Mouse (Mus musculus) hindbrain, embryonic 13.5 days (tissue): ENCODE measurements at regions not wholly inside any gene's neighbourhood (a gene's known extent, or its start where the extent isn't known, plus 50 kb on each side); places are given as distances from the start of the nearest gene placed in this dataset.

Source experiments
- ATAC-seq: fragments of 200-750 bp; cut with Nextera tagmentation; 2 replicates; pipeline ENCODE4 v1.8.0; 2017; ENCODE audit warnings: moderate TSS enrichment; ENCODE audit not compliant: low FRiP score
- H3K27ac ChIP-seq: fragments of 300-500 bp; sonication (generic); 2 replicates; pipeline ENCODE4 v1.5.1; 2015; ENCODE audit warnings: inconsistent platforms, mild to moderate bottlenecking, moderate library complexity
- H3K27me3 ChIP-seq: fragments of 300-500 bp; sonication (generic); 2 replicates; pipeline ENCODE4 v1.6.1; 2015; ENCODE audit warnings: mild to moderate bottlenecking, inconsistent platforms
- H3K36me3 ChIP-seq: fragments of 300-500 bp; sonication (generic); 2 replicates; pipeline ENCODE4 v1.6.1; 2015; ENCODE audit warnings: mild to moderate bottlenecking, inconsistent platforms
- H3K4me1 ChIP-seq: fragments of 300-500 bp; sonication (generic); replicated peaks from 2 replicates; pipeline ENCODE4 v1.6.1; 2015; ENCODE audit warnings: inconsistent platforms
- H3K4me2 ChIP-seq: fragments of 300-500 bp; sonication (generic); 2 replicates; pipeline ENCODE4 v1.6.1; 2015; ENCODE audit warnings: inconsistent platforms, mild to moderate bottlenecking, moderate library complexity
- H3K4me3 ChIP-seq: fragments of 300-500 bp; sonication (generic); 2 replicates; pipeline ENCODE4 v1.5.1; 2015; ENCODE audit warnings: mild to moderate bottlenecking, inconsistent platforms
- H3K9ac ChIP-seq: fragments of 300-500 bp; sonication (generic); 2 replicates; pipeline ENCODE4 v1.6.1; 2015; ENCODE audit warnings: mild to moderate bottlenecking, inconsistent platforms
- H3K9me3 ChIP-seq: fragments of 300-500 bp; sonication (generic); 2 replicates; pipeline ENCODE4 v1.6.1; 2016; ENCODE audit warnings: inconsistent platforms
- WGBS: fragments of 180-500 bp; shearing (Covaris S2); methylation state at CpG from one replicate; pipeline ENCODE4 v1.1.7; 2015; 5-methylcytosine and 5-hydroxymethylcytosine counted together

DNA sequence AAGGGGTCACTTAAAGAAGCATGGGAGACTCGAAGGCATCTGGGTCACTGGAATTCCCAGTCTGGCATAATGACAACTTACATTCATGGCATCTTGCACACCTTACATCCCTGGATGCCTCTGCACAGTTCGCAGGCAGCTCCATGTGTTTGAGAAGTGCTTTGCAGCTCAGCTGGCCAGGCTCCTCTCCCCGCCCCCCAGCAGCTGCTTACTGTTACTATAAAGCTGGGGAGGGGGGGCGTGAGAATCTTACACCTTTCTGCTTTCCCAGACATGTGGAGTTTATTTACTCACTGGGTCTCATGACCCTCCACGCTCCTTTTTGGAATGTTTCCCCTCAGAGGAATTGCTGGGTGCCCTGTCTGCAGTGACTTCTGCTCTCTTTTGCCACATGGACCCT, 299.4 kb downstream of the Gadd45g start:
- Histone ChIP-seq H3K4me1 (no peaks in the 10 kb centered on the region), H3K4me3 (no peak overlapping the region), H3K27me3 (no peaks in the 10 kb centered on the region), H3K36me3 (no peaks in the 10 kb centered on the region), H3K9ac (no peak overlapping the region), H3K27ac (no peak overlapping the region), H3K4me2 (no peak overlapping the region), H3K9me3 (peaks cover 8% of the 10 kb centered on the region; the same call in 1 of the 2 replicates)
- ATAC-seq: no peak
- 87% methylated on average over 5 of the region's 5 CpGs for WGBS

GRCm38 (mm10) chr13:52150281-52150680, 303.8 kb downstream of the Gadd45g start:
- no peak overlapping the region for H3K27ac ChIP-seq
- 82% methylated on average over 8 of the region's 8 CpGs for WGBS
- ATAC-seq: no peak

DNA sequence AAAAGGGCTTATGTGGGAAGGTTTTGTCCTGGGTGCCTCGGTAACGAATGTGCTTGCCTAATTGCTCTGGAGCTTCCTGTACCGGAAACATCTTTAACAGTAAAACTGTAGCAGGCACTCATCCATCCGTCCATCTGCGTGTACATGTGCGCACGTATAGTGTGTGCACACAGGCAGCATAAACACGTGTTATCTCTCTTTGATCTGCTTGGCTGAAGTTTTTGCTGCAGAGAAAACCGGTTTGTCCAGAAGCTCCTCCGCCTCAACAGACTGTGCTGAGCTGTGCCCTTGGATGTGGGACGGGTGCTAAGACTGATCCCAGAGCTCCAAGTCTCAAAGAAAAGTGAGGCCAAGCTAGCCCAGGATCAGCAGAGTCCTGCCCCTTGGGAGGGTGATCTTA, 305.3 kb downstream of the Gadd45g start:
- Histone ChIP-seq H3K4me3 (no peak overlapping the region), H3K9ac (no peak overlapping the region), H3K4me1 (peaks cover 27% of the 10 kb centered on the region), H3K4me2 (no peak overlapping the region), H3K27me3 (no peaks in the 10 kb centered on the region), H3K9me3 (no peaks in the 10 kb centered on the region), H3K27ac (no peak overlapping the region), H3K36me3 (no peaks in the 10 kb centered on the region)
- 87% methylated on average over 11 of the region's 11 CpGs for WGBS
- no peak for ATAC-seq

More at GRCm38 (mm10) chr13:52150281-52150680, 303.8 kb downstream of the Gadd45g start:
- Histone ChIP-seq H3K27me3 (no peaks in the 10 kb centered on the region), H3K4me1 (peaks cover 19% of the 10 kb centered on the region), H3K4me2 (no peak overlapping the region), H3K4me3 (no peak overlapping the region), H3K9ac (no peak overlapping the region), H3K9me3 (peaks cover 5% of the 10 kb centered on the region; the same call in 1 of the 2 replicates), H3K36me3 (no peaks in the 10 kb centered on the region)

- Histone ChIP-seq H3K9me3 (no peaks in the 10 kb centered on the region), H3K27me3 (no peaks in the 10 kb centered on the region), H3K4me3 (no peak overlapping the region), H3K4me2 (no peak overlapping the region), H3K4me1 (peaks cover 27% of the 10 kb centered on the region), H3K9ac (no peak overlapping the region), H3K36me3 (no peaks in the 10 kb centered on the region), H3K27ac (no peak overlapping the region)
- 70% methylated on average over 4 of the region's 4 CpGs for WGBS
- no peak for ATAC-seq
Observed at GRCm38 (mm10) chr13:52152221-52152620, 305.7 kb downstream of the Gadd45g start.

GRCm38 (mm10) chr13:52153030-52153429, 306.6 kb downstream of the Gadd45g start:
- WGBS: 76% methylated on average over 4 of the region's 4 CpGs

DNA sequence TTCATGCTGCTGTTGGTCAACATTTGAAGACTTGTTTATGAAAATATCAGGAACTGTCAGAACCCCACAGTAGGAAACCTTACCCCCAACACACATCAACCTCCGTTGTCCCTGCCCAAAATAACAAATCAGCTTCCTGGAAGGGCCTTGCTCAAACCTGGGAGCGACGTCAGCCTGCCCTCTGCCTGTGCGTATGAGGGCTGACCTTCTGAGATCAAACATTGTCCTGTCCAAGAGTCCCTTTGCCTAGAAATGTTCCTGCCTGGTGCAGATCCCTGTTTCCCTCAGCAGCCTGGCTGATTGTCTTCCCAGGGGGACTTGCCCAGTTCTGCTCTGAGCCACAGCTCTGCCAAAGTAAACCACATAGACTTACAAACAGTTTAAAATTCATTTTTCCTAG, 307.1 kb downstream of the Gadd45g start:
- H3K27ac ChIP-seq: no peak overlapping the region

More at GRCm38 (mm10) chr13:52153030-52153429, 306.6 kb downstream of the Gadd45g start:
- H3K36me3 ChIP-seq: no peaks in the 10 kb centered on the region
- no peak overlapping the region for H3K27ac ChIP-seq
- no peak overlapping the region for H3K4me2 ChIP-seq
- no peaks in the 10 kb centered on the region for H3K9me3 ChIP-seq
- H3K4me3 ChIP-seq: no peak overlapping the region
- H3K9ac ChIP-seq: no peak overlapping the region
- H3K27me3 ChIP-seq: no peaks in the 10 kb centered on the region
- ATAC-seq: no peak
- peaks cover 27% of the 10 kb centered on the region for H3K4me1 ChIP-seq

DNA sequence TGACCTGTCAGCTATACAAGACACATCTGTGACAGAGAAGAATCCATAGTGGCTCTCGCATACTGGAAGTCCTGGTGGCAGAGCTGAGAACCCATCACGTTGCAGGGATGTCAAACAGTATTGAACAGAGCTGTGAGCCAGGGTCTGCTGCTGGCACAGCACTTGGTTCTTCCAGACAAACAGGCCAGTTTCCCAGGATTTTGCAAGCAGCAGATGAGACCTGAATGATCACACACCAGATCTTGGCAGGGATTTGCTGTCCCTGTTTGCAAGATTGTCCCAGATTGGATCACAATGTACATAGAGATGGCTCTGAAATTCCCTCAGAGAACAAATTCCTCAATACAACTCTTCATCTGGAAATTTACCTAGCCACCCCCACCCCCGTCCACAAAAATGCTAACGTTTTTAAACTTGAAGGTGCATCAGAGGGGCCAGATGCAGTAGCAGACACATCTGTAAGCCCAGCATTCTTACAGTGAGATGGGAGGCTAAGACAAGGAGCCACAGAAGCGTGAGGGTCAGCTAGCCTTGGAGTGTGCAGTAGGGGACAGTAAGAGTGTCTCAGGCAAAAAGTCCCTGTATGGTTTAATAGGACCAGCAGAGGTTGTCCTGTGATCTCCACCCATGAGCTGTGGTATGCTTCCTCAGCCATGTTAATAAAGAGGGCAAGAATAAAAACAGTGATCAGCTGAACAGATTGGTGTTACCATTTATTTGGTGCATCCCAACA, 307.8 kb downstream of the Gadd45g start:
- no peaks in the 10 kb centered on the region for H3K27me3 ChIP-seq
- H3K4me3 ChIP-seq: no peak overlapping the region
- H3K36me3 ChIP-seq: no peaks in the 10 kb centered on the region
- peaks cover 27% of the 10 kb centered on the region for H3K4me1 ChIP-seq
- 74% methylated on average over 5 of the region's 5 CpGs for WGBS
- no peak overlapping the region; the same call in 1 of the 2 replicates for H3K4me2 ChIP-seq
- peak overlapping the region; percentile 44 for H3K27ac ChIP-seq
- no peaks in the 10 kb centered on the region for H3K9me3 ChIP-seq
- no peak for ATAC-seq
- no peak overlapping the region for H3K9ac ChIP-seq

More for the DNA sequence above, 307.1 kb downstream of the Gadd45g start:
- no peak for ATAC-seq
- Histone ChIP-seq H3K27me3 (no peaks in the 10 kb centered on the region), H3K9ac (no peak overlapping the region), H3K4me1 (peaks cover 27% of the 10 kb centered on the region), H3K4me3 (no peak overlapping the region), H3K36me3 (no peaks in the 10 kb centered on the region), H3K4me2 (no peak overlapping the region), H3K9me3 (no peaks in the 10 kb centered on the region)
- WGBS: 64% methylated on average over 4 of the region's 4 CpGs

- H3K9me3 ChIP-seq: no peaks in the 10 kb centered on the region
- H3K9ac ChIP-seq: no peak overlapping the region
- peak; percentile 93 for ATAC-seq
- no peaks in the 10 kb centered on the region for H3K36me3 ChIP-seq
- H3K27ac ChIP-seq: peak overlapping the region; percentile 44
- H3K4me1 ChIP-seq: peaks cover 27% of the 10 kb centered on the region
- no peak overlapping the region for H3K4me3 ChIP-seq
- 37% methylated on average over 14 of the region's 14 CpGs for WGBS
- no peaks in the 10 kb centered on the region for H3K27me3 ChIP-seq
- peak overlapping the region; percentile 38 for H3K4me2 ChIP-seq
Observed at GRCm38 (mm10) chr13:52154844-52155587, 308.5 kb downstream of the Gadd45g start.

DNA sequence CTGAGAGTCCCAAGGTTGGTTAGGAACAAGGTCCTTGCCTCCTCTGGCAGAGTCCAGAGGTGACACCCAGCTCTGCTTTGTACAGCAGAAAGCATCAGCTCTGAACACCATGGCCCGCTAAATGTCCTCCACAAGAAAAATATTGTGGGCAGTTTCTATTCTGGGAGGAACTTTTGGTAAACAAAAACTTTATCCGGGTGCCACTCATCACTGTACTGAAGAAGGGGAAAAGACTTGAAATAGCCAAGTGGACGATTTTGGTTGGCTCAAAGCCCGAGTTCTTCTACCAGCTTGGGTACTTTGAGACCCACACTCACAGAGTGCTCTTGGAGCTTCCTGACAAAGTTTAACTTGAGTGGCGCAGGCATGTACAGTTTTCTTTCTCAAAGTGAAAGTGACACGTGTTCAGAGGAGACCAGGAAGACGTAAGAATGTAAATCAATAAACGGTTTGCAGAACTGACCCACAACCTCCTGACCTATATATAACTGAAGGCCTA, 309.2 kb downstream of the Gadd45g start:
- Histone ChIP-seq H3K27ac (0 out of 2 replicates have a peak overlapping the region, but pooled peaks have one; percentile 44), H3K36me3 (no peaks in the 10 kb centered on the region), H3K27me3 (no peaks in the 10 kb centered on the region), H3K4me1 (peaks cover 27% of the 10 kb centered on the region), H3K4me2 (no peak overlapping the region), H3K9ac (no peak overlapping the region), H3K4me3 (no peak overlapping the region), H3K9me3 (no peaks in the 10 kb centered on the region)
- WGBS: 82% methylated on average over 8 of the region's 8 CpGs
- no peak for ATAC-seq

DNA sequence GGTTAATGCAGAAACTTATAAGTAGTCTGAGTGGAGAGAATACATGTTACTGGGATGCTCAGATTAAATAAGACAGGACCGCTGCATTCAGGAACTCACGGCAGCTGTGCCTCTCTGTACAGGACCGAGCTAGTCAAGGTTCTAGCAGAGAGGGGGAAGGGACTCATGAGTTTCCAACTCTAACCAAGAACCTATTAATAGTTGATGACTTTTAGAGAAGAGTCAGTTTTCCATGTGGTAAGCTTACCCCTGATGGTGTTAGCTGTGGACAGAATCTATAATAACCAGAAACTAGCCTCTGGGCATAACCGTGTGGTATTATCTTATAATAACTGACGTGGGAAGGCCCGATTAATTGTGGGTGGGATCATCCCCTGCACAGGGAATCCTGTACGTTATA, 316.2 kb downstream of the Gadd45g start:
- no peaks in the 10 kb centered on the region for H3K9me3 ChIP-seq
- WGBS: 87% methylated on average over 7 of the region's 7 CpGs
- H3K9ac ChIP-seq: no peak overlapping the region
- H3K27ac ChIP-seq: no peak overlapping the region
- H3K4me1 ChIP-seq: no peaks in the 10 kb centered on the region
- ATAC-seq: no peak
- no peaks in the 10 kb centered on the region for H3K27me3 ChIP-seq
- no peak overlapping the region for H3K4me2 ChIP-seq
- no peaks in the 10 kb centered on the region for H3K36me3 ChIP-seq
- no peak overlapping the region for H3K4me3 ChIP-seq

DNA sequence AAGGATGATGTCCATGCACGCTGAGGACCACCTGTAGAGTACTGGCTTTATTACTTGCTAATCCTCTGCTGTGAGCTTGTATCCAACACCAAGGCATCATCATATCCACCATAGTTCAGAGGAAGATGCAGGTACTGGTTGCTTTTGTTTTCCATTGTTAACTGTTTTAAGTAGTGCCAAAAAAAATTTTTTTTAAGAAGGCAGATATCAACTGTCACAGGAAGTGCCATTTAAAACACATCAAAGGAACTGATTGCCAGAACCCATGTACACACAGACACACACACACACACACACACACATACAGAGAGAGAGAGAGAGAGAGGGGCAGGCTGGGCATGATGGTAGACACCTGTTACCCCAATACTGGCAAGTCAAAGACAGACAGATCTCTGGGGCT, 319.1 kb downstream of the Gadd45g start:
- Histone ChIP-seq H3K4me1 (no peaks in the 10 kb centered on the region), H3K4me2 (no peak overlapping the region), H3K9ac (no peak overlapping the region), H3K4me3 (no peak overlapping the region), H3K9me3 (no peaks in the 10 kb centered on the region), H3K27me3 (no peaks in the 10 kb centered on the region), H3K36me3 (no peaks in the 10 kb centered on the region), H3K27ac (no peak overlapping the region)
- no peak for ATAC-seq
- WGBS: 97% methylated on average over 1 of the region's 1 CpGs

- no peak overlapping the region for H3K27ac ChIP-seq
- H3K9ac ChIP-seq: no peak overlapping the region
- H3K4me3 ChIP-seq: no peak overlapping the region
- H3K27me3 ChIP-seq: no peaks in the 10 kb centered on the region
- no peaks in the 10 kb centered on the region for H3K4me1 ChIP-seq
- no peaks in the 10 kb centered on the region for H3K36me3 ChIP-seq
- no peak overlapping the region for H3K4me2 ChIP-seq
- WGBS: 77% methylated on average over 5 of the region's 5 CpGs
- H3K9me3 ChIP-seq: no peaks in the 10 kb centered on the region
- ATAC-seq: no peak
Observed at GRCm38 (mm10) chr13:52167968-52168367, 321.5 kb downstream of the Gadd45g start.
